Mouse (Mus musculus) mouse embryonic stem cell (cell line): ENCODE measurements around the gene Sntb2.
"Not testable (repeated sequence)": the region's sequence is repeated elsewhere in the genome, so short reads cannot be mapped to it uniquely, and the experiment has no call there.

Source experiments
- in situ Hi-C, 2 experiments: fragments of 300-500 bp; cut with MboI; formaldehyde crosslinking; loops; 1 replicate in 1 of 2; 3 replicates in 1 of 2; pipeline ENCODE4 v1.14.3; 2019 to 2020; ENCODE audit warnings: low sequenced_read_pairs in 2 of 2, low pct_unique_long_range_greater_than_20kb in 1 of 2, mixed read lengths in 1 of 2; ENCODE audit not compliant: unreplicated experiment in 1 of 2

Sntb2 gene

GRCm38 (mm10) chr8:106927247-106927646, 8.3 kb upstream of the Sntb2 start:
- in situ Hi-C loops: no loop called here

- in situ Hi-C loops: not testable (repeated sequence)
Measured at GRCm38 (mm10) chr8:106928182-106928581, 7.4 kb upstream of the Sntb2 start.

GRCm38 (mm10) chr8:106929155-106929913, 6.2 kb upstream of the Sntb2 start:
- in situ Hi-C loops: no loop called here

- in situ Hi-C loops: no loop called here
Measured at GRCm38 (mm10) chr8:106929921-106930320, 5.6 kb upstream of the Sntb2 start.

GRCm38 (mm10) chr8:106932376-106933065, 3.0 kb upstream of the Sntb2 start:
- in situ Hi-C loops: no loop called here

- in situ Hi-C loops: no loop called here
Measured at GRCm38 (mm10) chr8:106933506-106934143, 1.9 kb upstream of the Sntb2 start.

- in situ Hi-C loops: no loop called here
Measured at GRCm38 (mm10) chr8:106934226-106934977, 1.1 kb upstream of the Sntb2 start.

GRCm38 (mm10) chr8:106935899-106936477, 438 bp downstream of the Sntb2 start:
- in situ Hi-C loops: no loop called here

GRCm38 (mm10) chr8:106936478-106937051, 1.0 kb downstream of the Sntb2 start:
- in situ Hi-C loops: no loop called here

GRCm38 (mm10) chr8:106937081-106937800, 1.7 kb downstream of the Sntb2 start:
- in situ Hi-C loops: no loop called here

- in situ Hi-C loops: no loop called here
Measured at GRCm38 (mm10) chr8:106941806-106942205, 6.3 kb downstream of the Sntb2 start.

GRCm38 (mm10) chr8:106943874-106944418, 8.4 kb downstream of the Sntb2 start:
- in situ Hi-C loops: no loop called here

GRCm38 (mm10) chr8:106944756-106945155, 9.2 kb downstream of the Sntb2 start:
- in situ Hi-C loops: no loop called here

GRCm38 (mm10) chr8:106948678-106949243, 13.2 kb downstream of the Sntb2 start:
- in situ Hi-C loops: no loop called here

- in situ Hi-C loops: no loop called here
Measured at GRCm38 (mm10) chr8:106951707-106952106, 16.2 kb downstream of the Sntb2 start.

GRCm38 (mm10) chr8:106953571-106953970, 18.0 kb downstream of the Sntb2 start:
- in situ Hi-C loops: no loop called here

GRCm38 (mm10) chr8:106957086-106957485, 21.5 kb downstream of the Sntb2 start:
- in situ Hi-C loops: no loop called here
